Mouse (Mus musculus) adrenal gland (tissue): ENCODE measurements around the gene Trp53bp2.

Experiments used
- intact Hi-C: fragments of 180-260 bp; cut with DNase I; formaldehyde crosslinking; loops from one replicate; pipeline ENCODE4 v1.15.1; 2025

Trp53bp2 gene

GRCm38 (mm10) chr1:182403076-182403475 is 5.9 kb upstream of the Trp53bp2 start:
- intact Hi-C loops, result no loop called here

GRCm38 (mm10) chr1:182406621-182407020 is 2.4 kb upstream of the Trp53bp2 start:
- intact Hi-C loops, result no loop called here

- intact Hi-C loops, result loop anchor here (2.0 kb wide), 1 partner anchor 33 kb away; no protein-coding TSS in a partner anchor
Measured at GRCm38 (mm10) chr1:182408243-182408642, 729 bp upstream of the Trp53bp2 start.

- intact Hi-C loops, result loop anchor here (2.0 kb wide), 1 partner anchor 35 kb away; no protein-coding TSS in a partner anchor
Measured at GRCm38 (mm10) chr1:182409401-182410173, 615 bp downstream of the Trp53bp2 start.

GRCm38 (mm10) chr1:182412586-182413270 is 3.8 kb downstream of the Trp53bp2 start:
- intact Hi-C loops, result no loop called here

GRCm38 (mm10) chr1:182419481-182419880 is 10.5 kb downstream of the Trp53bp2 start:
- intact Hi-C loops, result no loop called here

GRCm38 (mm10) chr1:182424274-182424673 is 15.3 kb downstream of the Trp53bp2 start:
- intact Hi-C loops, result no loop called here

- intact Hi-C loops, result no loop called here
Measured at GRCm38 (mm10) chr1:182425176-182425575, 16.2 kb downstream of the Trp53bp2 start.

GRCm38 (mm10) chr1:182426444-182426843 is 17.5 kb downstream of the Trp53bp2 start:
- intact Hi-C loops, result no loop called here

GRCm38 (mm10) chr1:182427426-182427825 is 18.5 kb downstream of the Trp53bp2 start:
- intact Hi-C loops, result no loop called here

GRCm38 (mm10) chr1:182429826-182430225 is 20.9 kb downstream of the Trp53bp2 start:
- intact Hi-C loops, result no loop called here

- intact Hi-C loops, result no loop called here
Measured at GRCm38 (mm10) chr1:182430676-182431075, 21.7 kb downstream of the Trp53bp2 start.

GRCm38 (mm10) chr1:182432059-182432458 is 23.1 kb downstream of the Trp53bp2 start:
- intact Hi-C loops, result no loop called here

GRCm38 (mm10) chr1:182436746-182437145 is 27.8 kb downstream of the Trp53bp2 start:
- intact Hi-C loops, result no loop called here

GRCm38 (mm10) chr1:182439546-182440222 is 30.7 kb downstream of the Trp53bp2 start:
- intact Hi-C loops, result no loop called here

- intact Hi-C loops, result no loop called here
Measured at GRCm38 (mm10) chr1:182441791-182442473, 33.0 kb downstream of the Trp53bp2 start.

- intact Hi-C loops, result no loop called here
Measured at GRCm38 (mm10) chr1:182444116-182444515, 35.1 kb downstream of the Trp53bp2 start.

- intact Hi-C loops, result no loop called here
Measured at GRCm38 (mm10) chr1:182448276-182449035, 39.5 kb downstream of the Trp53bp2 start.

GRCm38 (mm10) chr1:182452473-182452872 is 43.5 kb downstream of the Trp53bp2 start:
- intact Hi-C loops, result no loop called here

- intact Hi-C loops, result no loop called here
Measured at GRCm38 (mm10) chr1:182455080-182455479, 46.1 kb downstream of the Trp53bp2 start.

GRCm38 (mm10) chr1:182458556-182458955 is 49.6 kb downstream of the Trp53bp2 start:
- intact Hi-C loops, result no loop called here
